ENCODE assay signal across 10 mouse cellular contexts in the genomic region with DNA sequence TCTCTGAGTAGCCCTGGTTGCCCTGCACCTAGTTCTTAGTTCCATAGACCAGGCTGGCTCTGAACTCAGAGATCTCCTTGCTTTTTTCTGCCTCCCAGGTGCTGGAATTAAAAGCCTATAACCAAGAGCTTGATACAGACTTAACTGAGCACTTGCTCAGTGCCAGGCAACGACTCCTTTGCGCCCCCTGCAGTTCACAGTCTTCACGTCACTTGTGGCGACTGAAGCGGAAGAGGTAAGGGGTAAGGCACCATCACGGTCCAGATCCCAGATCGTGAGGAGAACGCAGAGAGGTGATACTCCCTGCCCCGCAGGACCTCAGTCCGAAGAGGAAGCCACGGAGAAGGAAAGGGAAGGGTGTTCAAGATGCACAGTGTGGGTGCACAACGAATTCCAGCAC. TPM values are rescaled to one million over a fixed set of nuclear protein-coding genes. Genes with fewer than 3 reads are reported as not detected.
DNase-seq lines count a peak whose midpoint lies in the region; ATAC-seq and TF ChIP-seq lines count a peak whose summit lies in the region.
"Had no signal": no experiment of that assay in that cellular context is flagged by ENCODE, and none has a peak within 500 bp of the region (broad histone marks: within the 10 kb centered on the region; RNA-seq: fewer than 3 reads in every experiment).

No protein-coding gene starts in this region.

- H3K4me1 ChIP-seq in kidney, adult 2 months (ENCODE audit: control insufficient read depth, insufficient read depth, low read length) = no peaks in the 10 kb centered on the region
- no peaks in the 10 kb centered on the region for H3K4me1 ChIP-seq in ES-Bruce4 (ENCODE audit: control insufficient read depth, insufficient read depth, low read length)
- H3K4me1 ChIP-seq in forebrain, embryonic 10.5 days = peaks cover 57% of the 10 kb centered on the region
- H3K4me1 ChIP-seq in midbrain, embryonic 12.5 days = peaks cover 41% of the 10 kb centered on the region
- H3K4me1 ChIP-seq: liver, embryonic 15.5 days had no signal

- H3K4me3 ChIP-seq in kidney, adult 2 months (ENCODE audit: insufficient read depth, low read depth, low read length) = no peak overlapping the region
- H3K4me3 ChIP-seq in ES-Bruce4 (ENCODE audit: low read depth, low read length) = 0 out of 2 replicates have a peak overlapping the region, but pooled peaks have one; percentile 4
- no peak overlapping the region for H3K4me3 ChIP-seq in forebrain, embryonic 10.5 days
- H3K4me3 ChIP-seq in midbrain, embryonic 12.5 days = no peak overlapping the region
- H3K4me3 ChIP-seq: liver, embryonic 15.5 days had no signal

- no peaks in the 10 kb centered on the region for H3K27me3 ChIP-seq in kidney, adult 2 months (replicated peaks; ENCODE audit: control insufficient read depth, insufficient read depth, low read length)
- H3K27me3 ChIP-seq in ES-Bruce4 (ENCODE audit: control insufficient read depth, insufficient read depth, low read length, poor library complexity, severe bottlenecking) = no peaks in the 10 kb centered on the region
- H3K27me3 ChIP-seq in forebrain, embryonic 10.5 days (ENCODE audit: poor library complexity, severe bottlenecking) = no peaks in the 10 kb centered on the region
- H3K27me3 ChIP-seq in midbrain, embryonic 12.5 days = 0 out of 2 replicates have a peak, but pooled peaks cover 3% of the 10 kb centered on the region

- TF ChIP-seq CTCF in kidney, adult 2 months (conservative IDR thresholded peaks at IDR 0.05; ENCODE audit: insufficient read depth, insufficient read length, low read depth, low read length) = 0 out of 2 replicates have a peak, but pooled peaks have one; percentile 16
- peak; percentile 74 for TF ChIP-seq CTCF in ES-Bruce4 (IDR thresholded peaks at IDR 0.05; ENCODE audit: low read depth, low read length)

- no peaks in the 10 kb centered on the region for H3K36me3 ChIP-seq in kidney, adult 2 months (ENCODE audit: control insufficient read depth, insufficient read depth, low read length)
- H3K36me3 ChIP-seq in ES-Bruce4 (ENCODE audit: control insufficient read depth, insufficient read depth, low read length, poor library complexity, severe bottlenecking) = no peaks in the 10 kb centered on the region
- peaks cover 11% of the 10 kb centered on the region; the same call in 1 of the 2 replicates for H3K36me3 ChIP-seq in forebrain, embryonic 10.5 days (replicated peaks)
- H3K36me3 ChIP-seq in midbrain, embryonic 12.5 days = no peaks in the 10 kb centered on the region
- H3K36me3 ChIP-seq: G1E; liver, embryonic 15.5 days had no signal

- no peak overlapping the region for H3K9ac ChIP-seq in ES-Bruce4 (ENCODE audit: low read depth, poor library complexity, severe bottlenecking)
- H3K9ac ChIP-seq in midbrain, embryonic 12.5 days (replicated peaks) = no peak overlapping the region
- H3K9ac ChIP-seq: liver, embryonic 15.5 days had no signal

- H3K27ac ChIP-seq in kidney, adult 2 months (ENCODE audit: insufficient read depth, low read depth, low read length) = no peak overlapping the region
- no peak overlapping the region for H3K27ac ChIP-seq in ES-Bruce4 (ENCODE audit: insufficient read depth, low read length)
- peak overlapping the region; percentile 94 for H3K27ac ChIP-seq in forebrain, embryonic 10.5 days
- peak overlapping the region; percentile 89; the same call in 1 of the 2 replicates for H3K27ac ChIP-seq in midbrain, embryonic 12.5 days (replicated peaks)
- H3K27ac ChIP-seq: liver, embryonic 15.5 days had no signal

- no peak for TF ChIP-seq EP300 in ES-Bruce4 (IDR thresholded peaks at IDR 0.05; ENCODE audit: insufficient read depth, low read depth, low read length)

- no peak for ATAC-seq in midbrain, embryonic 12.5 days (ENCODE audit: low FRiP score, low read depth)

- no peak for TF ChIP-seq POLR2A in kidney, adult 2 months (IDR thresholded peaks at IDR 0.05; ENCODE audit: low read depth, low read length)
- no peak for TF ChIP-seq POLR2A in ES-Bruce4 (IDR thresholded peaks at IDR 0.05; ENCODE audit: insufficient read depth, low read length)

- no peak overlapping the region for H3K4me2 ChIP-seq in midbrain, embryonic 12.5 days (replicated peaks)
- H3K4me2 ChIP-seq: liver, embryonic 15.5 days had no signal

- whole genome bisulfite sequencing in kidney, adult 2 months = 80% methylated on average over 12 of the region's 12 CpGs
- 79% methylated on average over 12 of the region's 12 CpGs for WGBS in forebrain, embryonic 10.5 days
- whole genome bisulfite sequencing in midbrain, embryonic 12.5 days = 83% methylated on average over 12 of the region's 12 CpGs

- DNase-seq in kidney, adult 2 months = no peak
- no peak for DNase-seq in kidney, adult 9 months
- DNase-seq in forebrain, embryonic 10.5 days (ENCODE audit: extremely low spot score, low spot score) = no peak
- no peak for DNase-seq in kidney, adult 8-10 months
- no peak for DNase-seq in right cerebral cortex, adult 2 months (ENCODE audit: low spot score in 2 of 2)
- DNase-seq in adrenal gland, adult 8-10 months = no peak

- H3K9me3 ChIP-seq in ES-Bruce4 (replicated peaks; ENCODE audit: control insufficient read depth, insufficient read depth, low read length, poor library complexity, severe bottlenecking) = no peaks in the 10 kb centered on the region
- peaks cover 18% of the 10 kb centered on the region for H3K9me3 ChIP-seq in forebrain, embryonic 10.5 days
- H3K9me3 ChIP-seq in midbrain, embryonic 12.5 days = peaks cover 7% of the 10 kb centered on the region; the same call in 1 of the 2 replicates

RNA-seq across cellular contexts. Expression of a gene that starts 6.5 kb away (rescaled TPM):
- polyA plus RNA-seq in kidney, adult 2 months (2012; rRNA removed) = 0.67 and 0.83 TPM in 2 replicates
- polyA plus RNA-seq in ES-Bruce4 (2011; ENCODE audit: insufficient read depth, insufficient read length, low read depth, missing spikeins) = 2.8 and 3.0 TPM in 2 replicates
- polyA plus RNA-seq in forebrain, embryonic 10.5 days (2016; fragmentation: Nextera tagmentation; extraction: Ambion mirVana) = 13.6 and 14.1 TPM in 2 replicates
- polyA plus RNA-seq in midbrain, embryonic 12.5 days (2016; fragmentation: Nextera tagmentation; extraction: Ambion mirVana) = 12.2 and 14.6 TPM in 2 replicates
- total RNA-seq in adrenal gland, adult 8-10 months (2022) = 10 to 100 TPM in 1 of 4 experiments, 1 to 10 TPM in 3; 2.8 to 10.5 (median 6.3) TPM
- total RNA-seq: G1E had no signal

Comparison
In these comparisons a context has a peak if more than half of its experiments do, and no peak if none do; other contexts are left out.
1. H3K27ac ChIP-seq: peak in forebrain, embryonic 10.5 days (single experiment) and midbrain, embryonic 12.5 days (single experiment); none in kidney, adult 2 months (single experiment) and ES-Bruce4 (single experiment).